Mouse (Mus musculus) urinary bladder, postnatal 4 days (tissue): ENCODE measurements at regions not wholly inside any gene's neighbourhood (a gene's known extent, or its start where the extent isn't known, plus 50 kb on each side); places are given as distances from the start of the nearest gene placed in this dataset.

Experiments
- DNase-seq, 2 experiments: peaks; one replicate each; pipeline ENCODE4 v3.0.0; 2021 to 2022; ENCODE audit warnings: low spot score in 2 of 2

DNA sequence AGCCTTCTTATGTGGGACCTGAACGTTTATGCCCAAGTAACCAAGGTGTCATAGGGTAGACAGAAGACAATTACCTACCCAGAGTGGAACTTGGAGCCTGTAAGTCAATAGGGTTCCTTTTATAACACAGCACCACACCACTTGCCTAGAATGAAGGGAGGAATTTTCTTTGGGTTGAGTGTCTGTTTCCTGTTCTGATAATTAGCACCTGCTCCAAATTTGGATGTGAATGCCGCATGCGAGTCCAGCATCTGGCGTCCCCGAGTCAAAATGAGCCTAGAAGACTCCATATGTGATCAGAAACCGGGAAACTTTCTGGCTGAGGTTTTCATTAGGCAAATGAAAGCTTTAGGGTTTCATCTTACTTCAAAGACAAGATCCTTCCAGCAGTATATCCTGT lies 653.7 kb downstream of the Adgrl2 start:
- DNase-seq: no peak

DNA sequence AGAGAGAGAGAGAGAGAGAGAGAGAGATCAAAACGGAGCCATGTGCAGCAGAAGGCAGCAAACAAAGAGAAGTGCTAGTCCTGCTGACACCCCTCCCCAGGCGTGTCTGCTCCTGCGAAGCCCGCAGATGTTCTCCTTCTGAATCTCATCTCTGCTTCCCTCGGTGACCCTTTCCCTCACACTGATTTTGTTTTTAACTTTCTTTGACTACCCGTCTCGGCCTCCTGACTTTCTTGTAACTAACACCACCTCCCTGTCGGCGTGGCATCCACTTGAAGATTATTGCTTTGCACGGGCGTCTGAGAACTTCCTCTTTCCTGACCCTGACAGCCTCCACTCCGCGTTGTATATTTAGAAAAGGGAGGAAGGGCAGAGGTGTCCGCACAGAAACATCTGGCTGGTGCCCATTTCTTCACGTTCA lies 654.3 kb downstream of the Adgrl2 start:
- DNase-seq: no peak

DNA sequence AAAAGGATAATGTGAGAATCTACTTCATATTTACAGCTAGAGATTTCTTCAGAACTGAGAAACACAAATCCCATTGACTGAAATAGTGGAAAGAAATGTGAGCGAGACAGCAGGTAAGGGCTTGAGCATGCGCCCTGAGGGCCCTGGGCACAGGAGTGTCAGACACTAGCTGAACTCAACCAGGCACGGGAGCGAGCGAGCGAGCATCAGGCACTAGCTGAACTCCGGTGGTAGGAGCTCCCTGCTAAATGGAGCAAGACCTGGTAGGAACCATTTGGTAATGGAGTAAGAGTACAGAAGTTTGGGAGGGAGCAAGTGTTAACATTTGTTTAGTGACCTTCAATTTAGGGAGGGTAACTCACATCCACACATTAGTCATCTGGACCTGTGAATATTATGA lies 654.7 kb downstream of the Adgrl2 start:
- no peak for DNase-seq

DNA sequence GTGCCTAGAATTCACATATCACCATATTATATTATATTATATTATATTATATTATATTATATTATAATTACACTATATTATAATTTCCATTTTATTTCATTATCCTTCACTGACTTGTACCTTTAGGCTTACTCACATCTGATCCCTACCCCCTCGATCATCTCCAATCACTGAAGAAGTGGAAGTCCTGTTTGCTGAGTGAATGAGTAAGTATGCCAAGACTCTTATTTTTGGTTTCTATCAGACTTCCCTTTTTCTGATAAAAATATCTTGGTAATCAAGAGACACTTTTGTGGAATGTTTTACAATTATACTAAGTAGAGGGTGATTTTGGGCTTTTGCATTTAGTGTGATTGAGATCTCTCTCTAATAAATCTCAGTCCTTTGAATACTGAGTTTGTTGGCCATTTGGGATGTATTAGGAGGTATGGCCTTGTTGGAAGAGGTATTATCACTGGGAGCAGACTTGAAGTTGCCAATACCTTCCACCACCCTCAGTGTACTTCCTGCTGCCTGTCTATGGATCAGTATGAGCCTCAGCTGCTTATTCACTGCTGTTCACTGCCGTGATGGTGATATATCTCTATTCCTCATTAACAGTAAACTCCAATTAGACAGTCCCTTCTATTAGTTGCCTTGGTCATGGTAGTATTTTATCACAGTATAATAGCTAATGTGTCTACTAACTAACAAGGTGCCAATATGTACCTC lies 665.3 kb downstream of the Adgrl2 start:
- no peak for DNase-seq

DNA sequence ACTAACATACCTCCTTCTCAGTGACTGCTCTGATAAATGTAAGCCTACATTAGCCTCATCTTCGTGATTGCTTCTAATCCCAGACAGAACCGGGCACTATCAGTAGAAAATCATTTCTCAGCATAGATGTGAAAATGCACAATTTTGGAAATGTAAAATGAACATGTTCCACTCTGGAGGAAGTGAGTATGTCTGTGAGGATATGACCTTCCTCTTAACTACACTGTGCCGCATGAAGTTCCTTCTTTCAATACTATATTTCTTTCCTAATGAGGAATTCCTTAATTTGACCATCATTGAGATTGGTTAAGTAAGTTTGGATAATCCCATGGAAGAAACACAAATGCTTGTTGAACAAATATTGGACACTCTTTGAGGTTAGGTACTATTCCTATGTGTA lies 668.5 kb downstream of the Adgrl2 start:
- no peak for DNase-seq

DNA sequence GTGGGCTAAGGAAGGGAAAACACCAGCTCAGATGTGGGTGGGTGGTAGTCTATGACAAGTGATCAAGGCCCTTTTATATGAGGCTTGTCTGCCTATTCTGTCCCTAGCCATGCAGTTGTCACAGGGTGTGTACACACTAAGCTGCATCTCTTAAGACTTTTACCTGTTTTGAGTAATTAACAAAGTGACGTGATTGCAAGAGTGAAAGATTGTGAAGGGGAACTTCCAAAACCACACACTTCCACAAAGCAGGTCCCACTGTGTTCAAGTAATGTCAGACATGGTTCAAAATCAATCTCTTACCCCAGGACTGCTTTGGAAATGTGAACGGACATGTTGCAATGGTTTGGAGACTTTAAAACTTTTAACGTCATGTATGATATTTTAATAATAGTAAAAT lies 674.2 kb downstream of the Adgrl2 start:
- DNase-seq: no peak

DNA sequence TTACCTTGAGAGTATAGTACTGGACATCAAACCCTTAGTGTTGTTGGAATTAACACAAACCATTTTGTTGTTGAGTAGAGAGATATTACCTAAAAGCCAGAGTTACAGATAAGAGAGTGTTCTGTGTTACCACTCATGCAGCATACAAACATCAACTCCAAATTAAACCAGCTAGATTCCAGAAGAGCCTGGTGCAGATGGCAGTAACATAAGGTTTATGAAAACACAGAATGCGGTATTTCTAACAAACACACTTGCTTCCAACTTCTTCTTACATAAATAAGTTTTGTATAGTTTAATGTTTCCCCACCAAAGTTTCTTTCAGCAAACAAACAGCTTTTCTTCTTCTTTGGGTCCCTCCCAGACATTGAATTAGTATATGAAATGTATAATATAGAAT lies 675.1 kb downstream of the Adgrl2 start:
- DNase-seq: no peak

DNA sequence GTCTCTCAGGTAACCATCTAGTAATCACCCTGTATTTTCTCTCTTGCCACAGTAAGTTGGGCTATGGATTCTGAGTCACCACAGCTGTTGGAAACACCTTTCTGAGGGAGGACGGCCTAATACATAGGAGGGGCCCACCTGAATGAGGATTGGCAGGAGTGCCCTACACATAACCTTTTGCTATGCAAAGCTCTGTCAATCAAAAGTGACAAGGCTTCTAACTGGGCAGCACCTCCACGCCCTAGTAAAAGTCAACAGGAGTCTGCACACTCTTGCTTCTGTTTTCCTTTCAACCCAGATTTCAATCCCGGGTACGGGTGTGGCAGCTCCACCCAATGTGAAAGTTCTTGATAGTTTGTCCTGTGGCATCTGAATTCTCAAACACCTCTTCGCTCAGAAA lies 694.8 kb downstream of the Adgrl2 start:
- DNase-seq: no peak

DNA sequence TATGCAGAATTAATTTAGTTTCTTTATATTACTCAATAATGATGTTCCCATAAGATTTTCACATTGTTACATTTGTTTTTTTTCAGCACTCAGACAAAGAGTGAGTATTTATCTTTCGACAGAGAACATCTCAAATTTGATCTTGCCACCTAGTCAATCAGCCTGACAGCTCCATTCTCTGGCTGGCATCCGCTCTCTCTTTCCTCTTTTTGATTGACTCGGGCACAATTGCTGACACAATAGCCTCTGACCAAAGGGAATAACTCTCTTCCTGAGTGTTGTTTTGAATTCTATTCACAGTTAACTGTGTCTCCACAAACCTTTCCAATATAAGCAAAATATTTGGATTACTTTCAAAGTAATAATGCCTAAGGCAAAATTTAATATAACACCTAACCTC lies 711.4 kb downstream of the Adgrl2 start:
- no peak for DNase-seq

DNA sequence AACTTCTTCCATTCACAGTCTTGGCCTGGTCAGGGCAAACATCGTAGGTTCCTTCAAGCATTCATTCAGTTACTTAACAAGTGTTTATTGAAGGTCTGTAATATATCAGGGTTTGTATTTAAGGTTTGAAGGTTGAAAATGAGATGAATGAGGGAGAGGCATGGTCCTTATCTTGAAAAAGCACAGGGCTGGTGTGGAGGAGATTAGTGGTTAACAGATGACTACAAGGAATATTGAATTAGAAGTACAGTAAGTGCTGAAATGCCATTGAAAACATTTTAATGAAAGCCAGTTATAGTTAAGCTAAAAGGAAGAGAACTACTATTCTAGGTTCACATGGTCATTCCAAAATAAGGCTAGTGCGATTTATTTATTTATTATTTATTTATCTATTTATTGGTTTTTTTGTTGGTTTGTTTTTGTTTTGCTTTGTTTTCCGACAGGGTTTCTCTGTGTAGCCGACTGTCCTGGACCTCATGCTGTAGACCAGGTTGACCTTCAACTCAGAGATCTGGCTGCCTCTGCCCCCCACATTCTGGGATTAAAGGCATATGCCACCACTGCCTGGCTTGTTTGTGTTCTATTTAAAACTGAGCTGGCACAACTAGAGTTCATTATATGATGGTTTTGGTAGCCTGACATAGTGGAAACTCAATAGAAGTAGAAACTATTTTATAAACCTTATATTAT lies 718.1 kb downstream of the Adgrl2 start:
- no peak for DNase-seq

DNA sequence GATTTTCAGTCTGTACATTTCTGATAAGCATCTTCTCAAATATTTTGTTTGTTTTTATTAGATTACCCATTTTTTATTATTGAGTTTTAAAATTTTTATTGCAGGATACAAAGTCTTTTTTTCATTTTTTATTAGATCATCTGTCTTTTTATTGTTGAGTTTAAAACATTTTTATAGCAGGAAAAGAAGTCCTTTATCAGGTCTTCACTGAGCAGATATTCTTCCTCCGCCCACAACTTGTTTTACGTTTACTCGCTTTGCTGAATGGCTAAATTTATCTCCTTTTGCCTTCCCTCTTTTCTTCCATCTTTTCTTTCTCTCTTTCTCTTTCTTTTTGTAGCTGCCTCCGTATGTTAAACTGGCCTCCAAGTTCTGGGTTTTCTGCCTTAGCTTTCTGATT lies 721.5 kb downstream of the Adgrl2 start:
- no peak for DNase-seq

DNA sequence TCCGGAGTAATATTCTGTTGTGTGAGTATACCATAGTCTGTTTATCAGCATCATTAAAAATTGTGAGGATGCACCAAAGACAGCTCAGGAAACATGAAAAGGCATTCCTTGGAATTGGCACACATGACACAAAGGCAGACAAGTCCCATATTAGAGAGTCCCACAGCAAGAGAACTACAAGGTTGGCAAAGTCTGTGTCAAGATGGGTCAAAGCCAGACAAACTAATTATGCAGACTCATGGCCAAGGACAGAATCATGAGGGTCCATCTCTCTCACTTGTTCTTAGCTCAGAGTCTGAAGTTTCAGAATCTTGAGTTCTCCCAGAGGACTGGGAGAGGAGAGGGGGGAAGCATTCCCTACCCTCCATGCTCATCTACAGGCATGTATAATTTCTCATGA lies 731.1 kb downstream of the Adgrl2 start:
- no peak for DNase-seq

DNA sequence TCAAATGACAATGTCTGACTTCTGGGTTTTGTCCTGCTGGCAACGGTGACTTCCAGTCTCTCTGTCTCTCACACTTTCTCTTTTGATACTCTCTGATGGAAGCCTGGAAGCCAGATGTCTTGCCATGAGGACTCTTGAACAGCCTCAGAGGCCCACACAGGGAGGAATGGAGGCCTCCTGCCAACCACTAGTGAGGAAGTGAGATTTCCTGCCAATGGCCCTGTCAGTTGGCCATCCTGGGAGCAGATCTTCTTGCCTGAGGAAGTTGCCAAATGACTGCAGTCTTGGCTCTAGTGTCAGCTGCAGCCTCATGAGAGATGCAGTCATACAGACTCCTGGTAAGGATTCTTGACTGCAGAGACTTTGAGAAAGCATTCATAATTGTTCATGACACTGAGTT lies 741.7 kb downstream of the Adgrl2 start:
- DNase-seq: peak in 1 of 2 experiments; percentile 29

DNA sequence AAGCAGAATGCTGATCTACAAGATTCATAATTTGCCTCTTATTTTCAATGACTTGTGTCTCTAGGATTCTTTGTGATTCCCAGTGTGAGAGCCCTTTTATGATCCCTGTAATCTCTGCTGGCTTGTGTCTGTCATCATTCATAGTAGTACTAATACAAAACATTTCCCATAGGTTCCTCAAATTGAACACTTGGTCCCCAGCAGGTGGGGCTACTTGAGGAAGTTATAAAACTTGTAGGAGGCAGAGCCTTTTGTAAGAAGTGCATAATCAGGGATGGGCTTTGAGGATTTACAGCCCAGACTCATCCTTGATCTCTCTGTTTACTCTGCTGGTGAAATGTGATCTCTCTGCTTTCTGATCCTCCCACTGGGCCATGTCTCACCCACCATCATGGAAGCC lies 743.6 kb downstream of the Adgrl2 start:
- DNase-seq: no peak

DNA sequence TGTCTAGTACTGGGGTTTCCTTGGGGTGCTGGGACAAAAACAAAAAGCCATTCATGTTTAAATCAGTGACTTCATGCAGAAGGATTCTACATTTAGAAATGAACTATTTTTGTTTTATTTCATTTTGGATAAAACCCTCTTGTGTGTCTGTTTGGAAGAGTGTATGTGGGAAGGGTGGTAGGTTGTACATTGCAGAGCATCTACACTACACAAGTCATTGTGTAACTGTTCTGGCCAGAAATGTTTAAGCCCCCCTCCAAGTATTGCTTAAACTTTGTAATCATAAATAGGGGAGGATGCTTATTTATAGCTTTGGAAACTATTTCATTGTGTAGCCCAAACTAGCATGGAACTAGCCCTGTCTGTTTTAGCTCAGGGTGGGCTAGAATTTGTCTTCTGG lies 752.3 kb downstream of the Adgrl2 start:
- DNase-seq: no peak

DNA sequence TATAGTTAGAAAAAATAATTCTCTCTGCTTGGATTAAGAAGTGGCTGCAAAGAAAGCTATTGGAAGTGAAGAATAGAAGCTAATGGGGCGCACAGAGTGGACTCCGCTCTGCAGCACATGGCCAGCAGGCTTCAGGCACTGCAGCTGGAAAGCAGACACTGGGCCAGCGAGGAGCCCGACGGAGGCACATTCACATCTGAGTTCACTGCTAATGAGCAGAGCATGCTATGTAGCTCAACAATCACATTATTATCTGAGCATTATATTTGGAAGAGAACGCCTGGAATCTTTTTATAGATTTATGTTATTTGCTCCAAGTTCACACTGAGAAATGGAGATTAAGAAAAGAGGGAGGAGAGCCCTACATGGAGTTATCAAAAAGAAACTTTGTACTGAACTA lies 752.8 kb downstream of the Adgrl2 start:
- peak in 1 of 2 experiments; percentile 21 for DNase-seq

DNA sequence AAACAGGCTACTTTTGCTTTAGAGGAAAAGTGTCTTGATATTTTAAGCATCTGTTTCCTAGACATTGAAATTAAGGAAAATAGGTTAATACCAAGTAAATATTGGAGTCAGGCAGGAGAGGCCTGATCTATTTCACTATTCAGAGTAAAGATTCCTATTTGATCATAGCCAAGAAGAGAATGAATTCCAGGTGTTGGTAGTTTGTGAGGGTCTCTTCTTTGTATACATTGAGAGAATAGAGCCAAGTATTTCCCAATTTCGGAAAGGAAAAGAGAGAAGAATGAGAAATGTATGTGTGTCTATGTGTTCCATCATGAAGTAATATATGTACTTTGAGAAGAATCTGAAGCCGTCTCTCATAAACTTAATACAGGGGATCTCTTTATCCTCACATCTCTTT lies 756.7 kb downstream of the Adgrl2 start:
- no peak for DNase-seq

DNA sequence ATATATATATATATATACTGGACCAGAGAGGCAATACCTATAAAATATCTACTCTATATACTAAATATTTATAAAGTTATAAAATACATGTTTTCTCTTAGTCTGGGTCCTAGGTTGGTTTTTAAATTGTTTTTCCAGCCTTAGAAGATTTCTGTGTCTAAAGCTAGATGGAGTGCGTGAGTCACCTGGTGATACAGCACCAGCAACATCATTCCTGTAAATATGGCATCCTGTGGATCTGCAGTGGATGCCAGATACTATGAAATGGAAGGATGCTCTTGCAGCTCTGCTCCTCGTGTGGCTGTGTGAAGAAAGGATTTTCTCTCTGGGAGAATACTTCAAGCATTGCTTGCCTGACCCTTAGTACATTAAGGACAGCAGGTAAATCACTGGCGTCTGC lies 761.2 kb downstream of the Adgrl2 start:
- no peak for DNase-seq

DNA sequence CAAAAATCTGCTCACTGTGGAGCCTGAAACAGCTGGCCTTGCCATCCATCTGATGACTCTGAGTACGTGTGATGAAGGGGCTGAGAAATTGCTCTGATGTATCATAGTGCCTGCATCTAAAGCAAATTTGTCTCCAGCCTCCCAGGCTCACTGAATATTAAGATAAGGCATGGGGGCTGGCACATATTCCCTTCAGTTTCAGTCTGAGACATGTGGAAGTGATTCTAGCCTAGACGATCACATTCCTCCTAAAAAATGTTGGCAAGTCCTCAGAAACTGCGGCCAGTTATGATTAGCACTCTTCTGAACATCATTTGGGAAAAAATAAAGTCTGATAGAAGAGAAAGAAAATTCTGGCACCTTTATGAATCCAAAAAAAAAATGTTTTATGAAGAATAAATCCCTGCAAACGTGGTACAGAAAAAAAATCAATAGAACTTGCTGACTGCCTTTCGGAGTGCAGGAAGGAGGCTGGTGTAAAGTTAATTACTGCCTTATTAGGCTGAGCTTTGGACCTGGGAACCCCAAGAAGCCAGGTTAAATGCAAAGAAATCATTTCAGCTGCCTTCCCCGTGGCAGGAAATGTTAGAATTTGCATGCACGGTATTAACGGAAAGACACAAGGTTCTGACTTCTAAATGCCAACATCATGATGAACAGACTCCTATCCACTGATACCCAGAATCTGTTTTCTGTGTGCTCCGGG lies 762.2 kb downstream of the Adgrl2 start:
- no peak for DNase-seq

DNA sequence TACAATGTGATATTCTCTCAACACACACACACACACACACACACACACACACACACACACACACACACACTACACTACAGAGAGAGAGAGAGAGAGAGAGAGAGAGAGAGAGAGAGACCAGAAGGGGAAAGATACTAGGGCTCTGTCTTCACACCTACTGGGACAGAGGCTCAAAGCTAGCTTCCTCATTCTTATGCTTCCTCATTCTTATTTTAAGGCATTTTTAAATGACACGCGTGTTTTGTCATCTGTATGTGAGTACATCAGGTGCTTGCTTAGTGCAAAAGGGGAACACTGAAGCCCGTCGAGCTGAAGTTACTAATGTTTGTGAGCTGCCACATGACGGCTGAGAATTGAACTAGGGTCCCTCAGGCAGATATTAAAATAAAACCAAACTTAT lies 769.5 kb downstream of the Adgrl2 start:
- DNase-seq: no peak

DNA sequence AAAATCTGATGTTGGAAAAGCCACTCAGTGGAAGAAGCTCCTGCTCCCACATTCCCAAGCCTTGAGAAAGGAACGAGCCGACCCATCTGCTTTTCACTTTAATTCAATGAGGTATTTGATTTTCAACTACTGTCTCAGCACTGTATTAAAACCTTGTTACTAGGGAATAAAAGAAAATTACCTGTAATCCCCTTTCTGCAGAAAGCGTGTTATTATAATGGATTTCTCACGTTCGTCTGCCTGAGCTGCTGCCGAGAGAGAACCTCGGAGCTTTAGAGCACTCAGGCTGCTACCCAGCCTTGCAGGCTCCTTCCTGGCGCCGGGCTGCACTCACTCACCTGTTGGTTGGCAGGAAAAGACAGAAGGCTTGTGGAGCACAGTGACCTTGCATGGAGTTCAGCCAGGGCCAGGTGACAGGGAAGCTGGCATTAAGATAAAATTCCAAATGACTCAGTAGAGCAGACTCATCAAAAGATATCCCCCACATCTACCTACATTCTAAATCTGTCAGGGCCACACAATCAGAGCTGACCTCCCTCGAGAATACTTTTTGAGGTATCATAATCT lies 770.2 kb downstream of the Adgrl2 start:
- no peak for DNase-seq

DNA sequence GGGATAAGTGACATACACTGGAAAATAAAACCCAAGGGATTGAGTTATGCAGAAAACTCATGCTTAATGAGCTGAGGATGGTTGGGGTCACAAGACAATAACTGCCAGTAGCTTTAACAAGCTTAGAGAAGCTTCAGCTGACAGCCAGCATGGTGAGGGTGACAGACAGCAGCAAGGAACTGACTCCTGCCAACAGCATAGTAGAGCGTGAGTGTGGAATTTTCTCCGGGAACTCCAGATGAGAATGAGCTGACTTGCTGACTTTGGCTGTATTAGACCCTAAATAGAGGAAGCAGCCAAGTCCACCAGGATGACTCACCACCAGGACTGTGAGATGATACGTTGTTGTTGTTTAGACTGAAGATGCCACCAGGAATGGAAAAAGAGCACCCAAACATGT lies 788.2 kb downstream of the Adgrl2 start:
- no peak for DNase-seq

DNA sequence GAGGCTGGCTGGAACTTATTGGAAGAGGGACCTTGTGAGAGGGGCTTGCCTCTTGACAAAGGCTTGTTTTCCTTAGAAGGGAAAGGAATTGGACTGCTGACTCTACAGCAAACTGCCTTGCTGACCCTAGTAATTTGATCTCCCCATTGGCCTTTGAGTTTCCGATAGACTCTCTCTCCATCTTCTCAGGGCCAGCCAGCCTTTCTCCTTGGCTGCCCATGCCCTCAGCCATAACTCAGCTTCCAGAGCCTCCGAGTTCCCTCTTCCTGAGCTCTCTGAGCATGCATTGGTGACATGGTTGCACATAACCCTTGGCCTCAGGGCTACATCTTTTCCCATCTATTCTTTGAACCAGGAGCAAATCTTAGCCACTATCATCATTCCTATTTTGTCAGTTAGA lies 803.7 kb downstream of the Adgrl2 start:
- no peak for DNase-seq
